Mouse (Mus musculus) stomach, embryonic 16.5 days (tissue): ENCODE results near the gene Sbds. TPM values are rescaled to one million over a fixed set of nuclear protein-coding genes. Genes with fewer than 3 reads are reported as not detected.
"Not testable (repeated sequence)": the region's sequence is repeated elsewhere in the genome, so short reads cannot be mapped to it uniquely, and the experiment has no call there.

Experiments used
- ATAC-seq: fragments of 200-750 bp; cut with Nextera tagmentation; 2 replicates; pipeline ENCODE4 v1.8.0; 2017; ENCODE audit warnings: moderate number of reproducible peaks, moderate TSS enrichment; ENCODE audit not compliant: insufficient read depth, low FRiP score
- H3K27ac ChIP-seq: fragments of 300-500 bp; sonication (generic); 2 replicates; pipeline ENCODE4 v1.5.1; 2014; ENCODE audit warnings: low read length
- H3K27me3 ChIP-seq: fragments of 300-500 bp; sonication (generic); 2 replicates; pipeline ENCODE4 v1.6.1; 2014; ENCODE audit warnings: low read length, control low read depth, mixed read lengths; ENCODE audit not compliant: control insufficient read depth, insufficient read depth
- H3K36me3 ChIP-seq: fragments of 300-500 bp; sonication (generic); 2 replicates; pipeline ENCODE4 v1.6.1; 2014; ENCODE audit warnings: low read length; ENCODE audit not compliant: control insufficient read depth, insufficient read depth
- H3K4me1 ChIP-seq: fragments of 300-500 bp; sonication (generic); 2 replicates; pipeline ENCODE4 v1.6.1; 2014; ENCODE audit warnings: low read length, control low read depth, mixed read lengths; ENCODE audit not compliant: control insufficient read depth, insufficient read depth
- H3K4me2 ChIP-seq: fragments of 300-500 bp; sonication (generic); 2 replicates; pipeline ENCODE4 v1.6.1; 2014; ENCODE audit warnings: low read depth, low read length, mixed read lengths
- H3K4me3 ChIP-seq: fragments of 300-500 bp; sonication (generic); replicated peaks from 2 replicates; pipeline ENCODE4 v1.5.1; 2014; ENCODE audit warnings: mild to moderate bottlenecking, low read length
- H3K9ac ChIP-seq: fragments of 300-500 bp; sonication (generic); 2 replicates; pipeline ENCODE4 v1.6.1; 2014; ENCODE audit warnings: low read length
- H3K9me3 ChIP-seq: fragments of 300-500 bp; sonication (generic); replicated peaks from 2 replicates; pipeline ENCODE4 v1.6.1; 2016; ENCODE audit warnings: low read length, control low read depth; ENCODE audit not compliant: control insufficient read depth
- WGBS: fragments of 180-500 bp; shearing (Covaris S2); extraction: QIAGEN DNeasy Blood & Tissue Kit; methylation state at CpG from one replicate; pipeline ENCODE4 v1.1.7; 2014; 5-methylcytosine and 5-hydroxymethylcytosine counted together
- polyA plus RNA-seq: library from polyadenylated mRNA; unstranded; fragments of >200 nt; fragmentation: Nextera tagmentation; extraction: Ambion mirVana; gene quantifications from 2 replicates; pipeline ENCODE4 v1.2.1, GENCODE M21; 2015

Sbds gene
- polyA plus RNA-seq, 1 experiment from 2014 or later = 70.3 TPM

DNA sequence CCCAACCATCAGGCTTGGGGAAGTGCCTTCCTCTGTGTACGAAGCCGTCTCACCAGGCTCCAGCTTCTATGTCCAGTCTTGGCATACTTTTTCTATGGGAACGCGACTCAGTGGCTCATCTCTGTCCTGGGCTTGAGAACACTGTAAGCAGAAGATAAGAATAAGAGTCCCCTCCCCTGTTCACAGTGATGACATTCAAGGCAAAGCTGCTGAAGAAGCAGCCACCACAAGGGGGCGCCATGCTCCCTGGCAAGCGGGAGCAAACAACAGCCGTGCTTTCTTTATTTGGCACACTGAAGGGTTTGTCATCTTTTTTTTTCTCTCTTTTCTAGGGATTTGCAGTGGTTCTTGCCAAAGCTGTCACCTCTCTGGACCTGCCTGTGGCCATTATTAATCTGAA is 11.3 kb upstream of the Sbds start:
- no peaks in the 10 kb centered on the region for H3K4me1 ChIP-seq
- H3K4me3 ChIP-seq = no peak overlapping the region
- no peaks in the 10 kb centered on the region for H3K9me3 ChIP-seq
- 87% methylated on average over 7 of the region's 7 CpGs for WGBS
- no peak for ATAC-seq
- peaks cover 11% of the 10 kb centered on the region; the same call in 1 of the 2 replicates for H3K36me3 ChIP-seq
- no peak overlapping the region for H3K27ac ChIP-seq
- H3K27me3 ChIP-seq = no peaks in the 10 kb centered on the region
- no peak overlapping the region for H3K9ac ChIP-seq
- H3K4me2 ChIP-seq = no peak overlapping the region

DNA sequence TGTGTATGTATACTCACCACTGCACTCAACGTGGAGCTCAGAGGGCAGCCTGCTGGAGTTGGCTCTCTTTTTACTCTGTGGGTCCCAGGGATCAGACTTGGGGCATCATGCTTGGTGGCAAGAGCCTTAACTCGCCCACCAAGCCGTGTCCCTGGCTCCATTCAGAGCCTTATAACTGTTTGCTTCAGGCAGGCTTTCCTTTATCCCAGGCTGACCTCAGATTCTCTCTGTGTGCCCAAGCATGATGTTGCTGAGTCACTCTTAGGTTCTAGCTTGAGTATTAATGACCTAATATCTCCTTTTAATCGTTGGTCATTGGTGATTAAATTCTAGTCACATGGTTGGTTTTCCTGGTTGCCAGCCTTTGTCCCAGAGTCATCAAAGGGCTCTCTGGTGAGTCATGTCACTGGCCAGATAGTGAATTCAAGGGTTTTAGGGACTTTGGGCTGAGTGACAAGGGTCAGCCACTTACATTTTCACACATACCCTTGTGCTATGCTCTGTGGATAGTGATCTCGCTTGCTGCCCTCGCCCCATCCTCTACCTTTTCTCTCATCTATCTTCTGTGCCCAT is 9.2 kb upstream of the Sbds start:
- H3K4me3 ChIP-seq = no peak overlapping the region
- 81% methylated on average over 6 of the region's 6 CpGs for WGBS
- ATAC-seq = no peak
- no peaks in the 10 kb centered on the region for H3K27me3 ChIP-seq
- H3K4me2 ChIP-seq = no peak overlapping the region
- H3K4me1 ChIP-seq = no peaks in the 10 kb centered on the region
- H3K27ac ChIP-seq = no peak overlapping the region
- H3K9ac ChIP-seq = no peak overlapping the region
- H3K36me3 ChIP-seq = peaks cover 11% of the 10 kb centered on the region; the same call in 1 of the 2 replicates
- no peaks in the 10 kb centered on the region for H3K9me3 ChIP-seq

DNA sequence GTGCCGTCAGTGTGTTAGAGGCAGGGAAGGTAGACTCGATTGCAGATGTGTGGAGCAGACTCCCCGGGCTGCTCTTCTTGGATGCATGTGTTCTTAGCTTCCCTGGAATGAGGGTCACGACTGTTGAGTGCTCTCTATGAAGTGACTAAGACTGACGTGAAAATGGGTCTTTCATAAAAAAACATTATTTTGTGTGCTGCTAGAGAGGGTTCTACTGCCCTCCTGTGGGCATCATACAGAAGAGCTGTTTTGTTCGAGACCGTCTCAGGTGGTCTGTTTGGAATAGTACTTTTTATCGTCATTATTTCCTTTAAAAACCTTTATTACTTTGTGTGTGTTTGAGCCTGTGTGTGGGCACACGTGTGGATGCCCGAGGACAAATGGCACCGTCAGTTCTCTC is 8.1 kb upstream of the Sbds start:
- Histone ChIP-seq H3K27ac (no peak overlapping the region), H3K36me3 (peaks cover 11% of the 10 kb centered on the region; the same call in 1 of the 2 replicates), H3K27me3 (no peaks in the 10 kb centered on the region), H3K9ac (no peak overlapping the region), H3K4me1 (no peaks in the 10 kb centered on the region), H3K4me2 (no peak overlapping the region), H3K4me3 (no peak overlapping the region), H3K9me3 (no peaks in the 10 kb centered on the region)
- ATAC-seq = no peak
- WGBS = 73% methylated on average over 11 of the region's 11 CpGs

DNA sequence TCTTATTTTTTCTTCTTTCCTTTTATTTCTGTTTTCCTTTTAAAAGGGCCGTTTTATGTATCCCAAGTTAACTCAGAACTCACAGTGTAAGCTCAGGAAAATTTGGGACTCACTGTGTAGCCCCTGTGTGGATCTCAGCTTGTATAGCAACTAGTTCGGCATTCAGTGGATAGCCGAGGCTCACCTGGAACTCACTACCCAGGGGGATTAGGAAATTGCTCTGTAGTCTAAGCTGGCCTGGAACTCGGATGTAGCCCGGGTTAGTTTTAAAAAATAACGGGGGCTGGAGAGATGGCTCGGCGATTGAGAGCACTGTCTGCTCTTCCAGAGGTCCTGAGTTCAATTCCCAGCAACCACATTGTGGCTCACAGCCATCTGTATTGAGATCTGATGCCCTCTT is 2.0 kb upstream of the Sbds start:
- peak overlapping the region; percentile 87 for H3K9ac ChIP-seq
- 0 out of 2 replicates have a peak, but pooled peaks cover under 1% of the 10 kb centered on the region for H3K36me3 ChIP-seq
- 11% methylated on average over 8 of the region's 8 CpGs for WGBS
- peaks cover 16% of the 10 kb centered on the region for H3K4me1 ChIP-seq
- no peak for ATAC-seq
- H3K4me3 ChIP-seq = peak overlapping the region; percentile 60
- no peaks in the 10 kb centered on the region for H3K27me3 ChIP-seq
- no peaks in the 10 kb centered on the region for H3K9me3 ChIP-seq
- peak overlapping the region; percentile 88 for H3K27ac ChIP-seq
- H3K4me2 ChIP-seq = peak overlapping the region; percentile 82

DNA sequence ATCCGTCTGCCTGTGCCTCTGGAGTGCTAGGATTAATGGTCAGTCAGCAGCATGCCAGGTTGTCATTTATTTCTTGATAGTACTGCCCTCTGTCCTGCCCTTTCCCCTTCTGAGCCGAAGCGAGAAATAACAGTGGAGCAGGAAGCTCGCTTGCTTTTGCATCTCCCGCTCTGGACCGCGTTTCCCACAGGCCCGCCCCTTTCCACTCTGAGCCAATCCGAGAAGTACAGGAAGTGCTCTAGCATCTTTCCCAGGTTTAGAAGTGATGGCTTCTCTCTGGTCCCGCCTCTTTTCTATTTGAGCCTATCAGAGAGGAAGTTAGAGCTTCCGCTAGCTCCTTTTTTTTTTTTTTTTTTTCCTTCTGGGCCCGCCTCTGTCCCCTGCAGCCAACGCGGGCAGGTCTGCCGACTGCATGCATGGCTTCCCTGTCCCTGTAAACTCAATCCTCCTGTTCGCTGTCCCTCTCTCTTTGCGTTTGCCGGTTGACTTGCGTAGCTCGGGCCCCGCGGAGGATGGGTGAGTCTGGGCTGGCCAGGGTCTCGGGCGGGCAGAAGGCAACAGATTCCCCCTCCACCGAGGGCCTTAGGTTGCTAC is 1.4 kb upstream of the Sbds start:
- peak overlapping the region; percentile 88 for H3K27ac ChIP-seq
- H3K9me3 ChIP-seq = no peaks in the 10 kb centered on the region
- WGBS = under 1% methylated on average over 25 of the region's 25 CpGs
- H3K36me3 ChIP-seq = 0 out of 2 replicates have a peak, but pooled peaks cover 3% of the 10 kb centered on the region
- H3K4me2 ChIP-seq = peak overlapping the region; percentile 82
- peak; percentile 95 for ATAC-seq
- H3K4me1 ChIP-seq = peaks cover 16% of the 10 kb centered on the region
- H3K4me3 ChIP-seq = peak overlapping the region; percentile 60
- H3K9ac ChIP-seq = peak overlapping the region; percentile 87
- H3K27me3 ChIP-seq = no peaks in the 10 kb centered on the region

DNA sequence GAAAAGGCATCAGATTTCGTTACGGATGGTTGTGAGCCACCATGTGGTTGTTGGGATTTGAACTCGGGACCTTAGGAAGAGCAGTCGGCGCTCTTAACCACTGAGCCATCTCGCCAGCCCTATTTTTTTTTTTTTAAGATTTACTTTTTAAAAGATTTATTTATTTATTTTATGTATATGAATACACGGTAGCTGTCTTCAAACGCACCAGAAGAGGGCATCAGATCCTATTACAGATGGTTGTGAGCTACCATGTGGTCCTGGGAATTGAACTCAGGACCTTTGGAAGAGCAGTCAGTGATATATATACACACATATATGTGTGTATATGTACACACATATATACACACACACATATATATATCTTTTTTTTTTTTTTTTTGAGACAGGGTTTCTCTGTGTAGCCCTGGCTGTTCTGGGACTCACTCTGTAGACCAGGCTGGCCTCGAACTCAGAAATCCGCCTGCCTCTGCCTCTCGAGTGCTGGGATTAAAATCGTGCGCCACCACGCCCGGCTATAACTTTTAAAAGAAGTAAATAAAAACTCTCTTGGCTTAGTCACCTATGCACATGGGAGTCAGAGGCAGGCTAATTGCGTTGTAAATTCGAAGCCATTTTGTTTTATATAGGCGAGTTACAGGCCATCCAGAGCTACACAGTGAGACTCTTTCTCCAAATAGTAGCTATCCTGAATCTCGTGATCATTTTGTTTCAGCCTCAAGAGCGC is 632 bp upstream of the Sbds start:
- Histone ChIP-seq H3K4me2 (peak overlapping the region; percentile 82), H3K9ac (peak overlapping the region; percentile 65), H3K27ac (peak overlapping the region; percentile 73), H3K4me1 (peaks cover 16% of the 10 kb centered on the region), H3K4me3 (peak overlapping the region; percentile 60)
- WGBS = 22% methylated on average over 20 of the region's 20 CpGs
- ATAC-seq, H3K27me3 ChIP-seq, H3K36me3 ChIP-seq, H3K9me3 ChIP-seq: not testable (repeated sequence)

DNA sequence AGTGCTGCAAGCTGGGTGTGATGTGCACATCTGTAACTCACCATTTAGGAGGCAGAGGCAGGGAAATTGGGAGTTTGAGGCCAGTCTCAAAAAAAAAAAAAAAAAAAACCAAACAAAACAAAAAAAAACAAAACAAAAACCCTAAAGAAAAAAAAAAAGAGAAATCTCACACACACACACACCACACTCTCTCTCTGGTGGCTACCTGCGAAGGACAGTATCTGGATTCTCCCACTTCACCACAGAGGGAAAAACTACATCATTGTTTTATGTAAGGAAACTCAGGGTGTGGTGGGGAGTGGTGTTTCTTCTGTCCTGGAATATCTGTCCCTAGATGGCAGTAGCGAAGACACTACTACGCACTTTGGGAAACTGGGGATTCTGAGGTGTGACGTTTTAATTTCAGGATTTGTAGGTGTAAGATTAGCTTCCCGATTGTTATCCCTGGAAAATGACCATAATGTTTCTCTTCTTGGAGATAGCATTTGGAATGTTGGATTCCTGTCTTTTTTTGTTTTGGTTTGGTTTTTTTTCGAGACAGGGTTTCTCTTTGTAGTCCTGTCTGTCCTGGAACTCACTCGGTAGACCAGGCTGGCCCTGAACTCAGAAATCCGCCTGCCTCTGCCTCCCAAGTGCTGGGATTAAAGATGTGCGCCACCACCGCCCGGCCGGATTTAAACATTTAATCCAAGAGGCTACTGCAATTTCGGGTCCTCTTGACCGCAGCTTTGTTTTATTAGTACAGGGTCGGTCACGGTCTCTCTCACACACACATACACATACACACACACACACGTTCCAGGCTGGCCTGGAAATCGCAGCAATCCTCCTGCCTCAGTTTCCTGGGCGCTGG is 940 bp downstream of the Sbds start:
- H3K9me3 ChIP-seq = no peaks in the 10 kb centered on the region
- H3K9ac ChIP-seq = peak overlapping the region; percentile 85
- no peaks in the 10 kb centered on the region for H3K27me3 ChIP-seq
- WGBS = 10% methylated on average over 19 of the region's 19 CpGs
- H3K36me3 ChIP-seq = peaks cover 10% of the 10 kb centered on the region; the same call in 1 of the 2 replicates
- H3K4me1 ChIP-seq = peaks cover 16% of the 10 kb centered on the region
- ATAC-seq = no peak
- peak overlapping the region; percentile 72 for H3K4me2 ChIP-seq
- H3K27ac ChIP-seq = peak overlapping the region; percentile 85
- peak overlapping the region; percentile 60 for H3K4me3 ChIP-seq

DNA sequence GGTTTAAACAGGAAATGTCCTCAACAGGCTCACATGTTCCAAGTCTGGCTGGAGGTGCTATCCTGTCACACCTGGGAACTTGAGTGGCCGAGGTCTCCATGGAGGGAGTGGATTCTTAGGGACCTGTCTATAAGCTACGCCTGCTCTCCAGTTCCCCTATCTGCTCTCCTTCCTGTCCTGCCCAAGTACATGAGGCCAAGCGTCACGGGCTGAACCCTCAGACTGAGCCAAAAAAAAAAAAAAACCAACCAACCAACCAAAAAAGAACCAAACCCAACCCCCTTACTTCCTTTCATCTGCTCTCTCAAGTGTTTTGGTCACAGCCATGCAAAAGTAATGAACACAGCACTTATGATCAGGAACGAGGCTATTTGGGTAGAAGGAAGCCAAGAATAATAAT is 7.5 kb downstream of the Sbds start:
- H3K4me2 ChIP-seq = no peak overlapping the region
- H3K4me3 ChIP-seq = no peak overlapping the region
- no peak overlapping the region for H3K9ac ChIP-seq
- H3K27ac ChIP-seq = no peak overlapping the region
- no peaks in the 10 kb centered on the region for H3K4me1 ChIP-seq
- 79% methylated on average over 5 of the region's 5 CpGs for WGBS
- no peaks in the 10 kb centered on the region for H3K9me3 ChIP-seq
- H3K27me3 ChIP-seq = no peaks in the 10 kb centered on the region
- ATAC-seq = no peak
- H3K36me3 ChIP-seq = peaks cover 22% of the 10 kb centered on the region
